Mouse (Mus musculus) bone marrow macrophage, adult 2 months (primary cell): Measurements from ENCODE around the gene Tube1.

Experiments
- CTCF ChIP-seq: IDR thresholded peaks from 2 replicates; pipeline ENCODE4 v1.5.1; 2012; ENCODE audit warnings: low read depth, mild to moderate bottlenecking, low read length, moderate library complexity
- POLR2A ChIP-seq: IDR thresholded peaks from 2 replicates; pipeline ENCODE4 v1.6.1; 2012; ENCODE audit warnings: mild to moderate bottlenecking, low read depth, low read length, borderline replicate concordance

DNA sequence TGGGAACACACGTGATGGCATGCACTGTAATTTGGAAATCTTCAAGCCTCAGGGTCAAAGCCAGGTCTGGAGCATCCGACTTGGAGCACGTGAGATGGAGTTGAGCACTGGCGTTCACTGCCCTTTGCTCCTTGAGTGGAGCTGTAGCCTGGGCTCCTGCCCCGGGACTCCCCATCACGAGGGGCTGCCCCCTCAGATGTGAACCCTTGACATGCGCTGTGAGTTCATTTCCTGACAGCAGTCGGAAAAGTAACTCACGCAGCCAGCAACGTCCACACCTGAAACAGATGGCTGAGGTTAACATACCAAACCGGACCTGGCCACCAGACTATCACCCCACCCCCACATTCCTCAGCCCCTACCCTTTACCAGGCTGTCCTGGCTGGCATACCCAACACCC is 33.8 kb downstream of the Tube1 start:
- TF ChIP-seq POLR2A = no peak
- no peak for TF ChIP-seq CTCF
